Mouse (Mus musculus): ENCODE data around the gene Krt7. TPM values are rescaled to one million over a fixed set of nuclear protein-coding genes. Genes with fewer than 3 reads are reported as not detected.

Krt7 gene
- total and polyA plus RNA-seq, 2 experiments from 2014 or later = 10.2 to 24.8 TPM

GRCm38 (mm10) chr15:101388034-101388541 is 22.8 kb upstream of the Krt7 start:
- TF ChIP-seq EP300 (IDR thresholded peaks at IDR 0.05; ENCODE audit: low read depth) (no peak), CTCF (IDR thresholded peaks at IDR 0.05; ENCODE audit: low read depth) (peak; percentile 23)
- DNase-seq (ENCODE audit: low spot score) (no peak), ATAC-seq (ENCODE audit: insufficient read depth, low read depth) (peak; percentile 62)
- H3K9me3 ChIP-seq (replicated peaks; ENCODE audit: control insufficient read depth, low read length) = no peaks in the 10 kb centered on the region
- WGBS = 16% methylated on average over 5 of the region's 5 CpGs
- H3K4me2 ChIP-seq (ENCODE audit: low read depth, low read length) = no peak overlapping the region
- H3K36me3 ChIP-seq (replicated peaks; ENCODE audit: control insufficient read depth, insufficient read depth, low read length) = no peaks in the 10 kb centered on the region
- H3K4me3 ChIP-seq (ENCODE audit: low read depth, low read length) = no peak overlapping the region
- H3K9ac ChIP-seq (replicated peaks; ENCODE audit: low read depth, low read length) = no peak overlapping the region
- no peaks in the 10 kb centered on the region for H3K27me3 ChIP-seq (ENCODE audit: control insufficient read depth, insufficient read depth, low read length)
- no peak overlapping the region for H3K27ac ChIP-seq (ENCODE audit: low read depth)
- H3K4me1 ChIP-seq (ENCODE audit: control insufficient read depth, insufficient read depth) = peaks cover 4% of the 10 kb centered on the region; the same call in 1 of the 2 replicates

GRCm38 (mm10) chr15:101390203-101390602 is 20.6 kb upstream of the Krt7 start:
- Histone ChIP-seq H3K4me2 (ENCODE audit: low read depth, low read length) (no peak overlapping the region), H3K9ac (replicated peaks; ENCODE audit: low read depth, low read length) (no peak overlapping the region), H3K4me3 (ENCODE audit: low read depth, low read length) (no peak overlapping the region), H3K9me3 (replicated peaks; ENCODE audit: control insufficient read depth, low read length) (no peaks in the 10 kb centered on the region), H3K27me3 (ENCODE audit: control insufficient read depth, insufficient read depth, low read length) (no peaks in the 10 kb centered on the region), H3K36me3 (replicated peaks; ENCODE audit: control insufficient read depth, insufficient read depth, low read length) (no peaks in the 10 kb centered on the region), H3K27ac (ENCODE audit: low read depth) (no peak overlapping the region), H3K4me1 (ENCODE audit: control insufficient read depth, insufficient read depth) (peaks cover 4% of the 10 kb centered on the region; the same call in 1 of the 2 replicates)
- 83% methylated on average over 5 of the region's 5 CpGs for WGBS
- DNase-seq (ENCODE audit: low spot score) (no peak), ATAC-seq (ENCODE audit: insufficient read depth, low read depth) (no peak)
- TF ChIP-seq CTCF (IDR thresholded peaks at IDR 0.05; ENCODE audit: low read depth) = no peak
- no peak for TF ChIP-seq EP300 (IDR thresholded peaks at IDR 0.05; ENCODE audit: low read depth)

GRCm38 (mm10) chr15:101392251-101392650 is 18.6 kb upstream of the Krt7 start:
- H3K27ac ChIP-seq (ENCODE audit: low read depth) = no peak overlapping the region
- H3K36me3 ChIP-seq (replicated peaks; ENCODE audit: control insufficient read depth, insufficient read depth, low read length) = no peaks in the 10 kb centered on the region
- no peaks in the 10 kb centered on the region; the same call in 1 of the 2 replicates for H3K4me1 ChIP-seq (ENCODE audit: control insufficient read depth, insufficient read depth)
- no peak overlapping the region for H3K4me3 ChIP-seq (ENCODE audit: low read depth, low read length)
- H3K4me2 ChIP-seq (ENCODE audit: low read depth, low read length) = no peak overlapping the region
- 63% methylated on average over 5 of the region's 5 CpGs for WGBS
- TF ChIP-seq CTCF (IDR thresholded peaks at IDR 0.05; ENCODE audit: low read depth) = no peak
- no peak for TF ChIP-seq EP300 (IDR thresholded peaks at IDR 0.05; ENCODE audit: low read depth)
- ATAC-seq (ENCODE audit: insufficient read depth, low read depth) (no peak), DNase-seq (ENCODE audit: low spot score) (no peak)
- H3K27me3 ChIP-seq (ENCODE audit: control insufficient read depth, insufficient read depth, low read length) = no peaks in the 10 kb centered on the region
- no peaks in the 10 kb centered on the region for H3K9me3 ChIP-seq (replicated peaks; ENCODE audit: control insufficient read depth, low read length)
- no peak overlapping the region for H3K9ac ChIP-seq (replicated peaks; ENCODE audit: low read depth, low read length)

GRCm38 (mm10) chr15:101394908-101395307 is 15.9 kb upstream of the Krt7 start:
- no peak; the same call in 1 of the 2 replicates for ATAC-seq (ENCODE audit: insufficient read depth, low read depth)
- Histone ChIP-seq H3K4me1 (ENCODE audit: control insufficient read depth, insufficient read depth) (no peaks in the 10 kb centered on the region), H3K4me2 (ENCODE audit: low read depth, low read length) (no peak overlapping the region), H3K9me3 (replicated peaks; ENCODE audit: control insufficient read depth, low read length) (no peaks in the 10 kb centered on the region), H3K27ac (ENCODE audit: low read depth) (no peak overlapping the region), H3K9ac (replicated peaks; ENCODE audit: low read depth, low read length) (no peak overlapping the region), H3K27me3 (ENCODE audit: control insufficient read depth, insufficient read depth, low read length) (no peaks in the 10 kb centered on the region), H3K36me3 (replicated peaks; ENCODE audit: control insufficient read depth, insufficient read depth, low read length) (no peaks in the 10 kb centered on the region), H3K4me3 (ENCODE audit: low read depth, low read length) (no peak overlapping the region)
- 60% methylated on average over 7 of the region's 7 CpGs for WGBS
- DNase-seq (ENCODE audit: low spot score) = no peak
- no peak for TF ChIP-seq CTCF (IDR thresholded peaks at IDR 0.05; ENCODE audit: low read depth)
- TF ChIP-seq EP300 (IDR thresholded peaks at IDR 0.05; ENCODE audit: low read depth) = no peak

GRCm38 (mm10) chr15:101396466-101396865 is 14.4 kb upstream of the Krt7 start:
- Histone ChIP-seq H3K4me2 (ENCODE audit: low read depth, low read length) (no peak overlapping the region), H3K9ac (replicated peaks; ENCODE audit: low read depth, low read length) (no peak overlapping the region), H3K9me3 (replicated peaks; ENCODE audit: control insufficient read depth, low read length) (no peaks in the 10 kb centered on the region), H3K4me1 (ENCODE audit: control insufficient read depth, insufficient read depth) (no peaks in the 10 kb centered on the region), H3K27me3 (ENCODE audit: control insufficient read depth, insufficient read depth, low read length) (no peaks in the 10 kb centered on the region), H3K36me3 (replicated peaks; ENCODE audit: control insufficient read depth, insufficient read depth, low read length) (no peaks in the 10 kb centered on the region), H3K27ac (ENCODE audit: low read depth) (no peak overlapping the region), H3K4me3 (ENCODE audit: low read depth, low read length) (no peak overlapping the region)
- WGBS = 24% methylated on average over 7 of the region's 7 CpGs
- no peak for DNase-seq (ENCODE audit: low spot score)
- no peak for ATAC-seq (ENCODE audit: insufficient read depth, low read depth)
- TF ChIP-seq EP300 (IDR thresholded peaks at IDR 0.05; ENCODE audit: low read depth) (no peak), CTCF (IDR thresholded peaks at IDR 0.05; ENCODE audit: low read depth) (no peak)

GRCm38 (mm10) chr15:101396921-101397320 is 13.9 kb upstream of the Krt7 start:
- H3K4me1 ChIP-seq (ENCODE audit: control insufficient read depth, insufficient read depth) = no peaks in the 10 kb centered on the region
- no peak overlapping the region for H3K4me2 ChIP-seq (ENCODE audit: low read depth, low read length)
- ATAC-seq (ENCODE audit: insufficient read depth, low read depth) (no peak), DNase-seq (ENCODE audit: low spot score) (no peak)
- no peak for TF ChIP-seq EP300 (IDR thresholded peaks at IDR 0.05; ENCODE audit: low read depth)
- TF ChIP-seq CTCF (IDR thresholded peaks at IDR 0.05; ENCODE audit: low read depth) = no peak
- H3K4me3 ChIP-seq (ENCODE audit: low read depth, low read length) = no peak overlapping the region
- H3K36me3 ChIP-seq (replicated peaks; ENCODE audit: control insufficient read depth, insufficient read depth, low read length) = no peaks in the 10 kb centered on the region
- no peak overlapping the region for H3K27ac ChIP-seq (ENCODE audit: low read depth)
- WGBS = 90% methylated on average over 3 of the region's 3 CpGs
- H3K9me3 ChIP-seq (replicated peaks; ENCODE audit: control insufficient read depth, low read length) = no peaks in the 10 kb centered on the region
- H3K27me3 ChIP-seq (ENCODE audit: control insufficient read depth, insufficient read depth, low read length) = no peaks in the 10 kb centered on the region
- H3K9ac ChIP-seq (replicated peaks; ENCODE audit: low read depth, low read length) = no peak overlapping the region
